Mouse (Mus musculus) heart, adult 11 months (tissue): ENCODE measurements around the gene Cyb5r4.
"Not testable (repeated sequence)": the region's sequence is repeated elsewhere in the genome, so short reads cannot be mapped to it uniquely, and the experiment has no call there.

ENCODE experiments used
- DNase-seq: peaks from one replicate; pipeline ENCODE4 v3.0.0; 2022

Cyb5r4 gene

GRCm38 (mm10) chr9:87027423-87028084 lies 5.7 kb downstream of the Cyb5r4 start:
- DNase-seq, result no peak

- no peak for DNase-seq
Observed at GRCm38 (mm10) chr9:87032196-87032595, 10.4 kb downstream of the Cyb5r4 start.

GRCm38 (mm10) chr9:87034831-87035580 lies 13.2 kb downstream of the Cyb5r4 start:
- DNase-seq, result no peak

GRCm38 (mm10) chr9:87049425-87049824 lies 27.6 kb downstream of the Cyb5r4 start:
- DNase-seq, result peak; percentile 83

GRCm38 (mm10) chr9:87055547-87056235 lies 33.9 kb downstream of the Cyb5r4 start:
- no peak for DNase-seq

GRCm38 (mm10) chr9:87062337-87062736 lies 40.5 kb downstream of the Cyb5r4 start:
- no peak for DNase-seq

GRCm38 (mm10) chr9:87068160-87068559 lies 46.3 kb downstream of the Cyb5r4 start:
- DNase-seq, result no peak

DNA sequence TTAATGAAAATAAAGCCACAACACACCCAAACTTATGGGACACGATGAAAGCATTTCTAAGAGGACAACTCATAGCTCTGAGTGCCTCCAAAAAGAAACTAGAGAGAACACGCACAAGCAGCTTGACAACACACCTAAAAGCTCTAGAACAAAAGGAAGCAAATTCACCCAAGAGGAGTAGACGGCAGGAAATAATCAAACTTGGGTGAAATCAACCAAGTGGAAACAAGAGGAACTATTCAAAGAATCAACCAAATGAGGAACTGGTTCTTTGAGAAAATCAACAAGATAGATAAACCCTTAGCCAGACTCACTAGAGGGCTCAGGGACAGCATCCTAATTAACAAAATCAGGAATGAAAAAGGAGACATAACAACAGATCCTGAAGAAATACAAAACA lies 49.8 kb downstream of the Cyb5r4 start:
- not testable (repeated sequence) for DNase-seq

GRCm38 (mm10) chr9:87077919-87078318 lies 56.1 kb downstream of the Cyb5r4 start:
- no peak for DNase-seq

DNA sequence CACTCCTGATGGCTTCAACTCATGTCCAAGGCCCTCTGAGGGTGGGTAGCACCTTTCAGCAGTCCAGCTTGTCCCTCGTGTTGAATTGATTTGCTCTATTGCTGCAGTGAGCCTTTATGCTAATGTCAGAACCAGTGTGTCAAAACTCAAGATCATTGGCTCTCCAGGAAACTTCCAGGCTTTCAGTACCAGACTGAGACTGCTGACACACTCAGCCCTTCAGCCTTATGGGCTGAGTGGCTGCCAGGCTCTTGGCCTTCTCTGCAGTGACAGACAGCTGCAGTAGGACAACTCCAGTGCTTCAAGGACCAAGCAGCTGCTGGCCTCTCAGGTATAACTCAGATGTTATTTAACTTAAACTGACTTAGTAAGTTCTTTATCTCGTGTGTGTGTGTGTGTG lies 57.7 kb downstream of the Cyb5r4 start:
- peak; percentile 89 for DNase-seq

- peak; percentile 66 for DNase-seq
Observed at GRCm38 (mm10) chr9:87086991-87087390, 65.2 kb downstream of the Cyb5r4 start.

DNA sequence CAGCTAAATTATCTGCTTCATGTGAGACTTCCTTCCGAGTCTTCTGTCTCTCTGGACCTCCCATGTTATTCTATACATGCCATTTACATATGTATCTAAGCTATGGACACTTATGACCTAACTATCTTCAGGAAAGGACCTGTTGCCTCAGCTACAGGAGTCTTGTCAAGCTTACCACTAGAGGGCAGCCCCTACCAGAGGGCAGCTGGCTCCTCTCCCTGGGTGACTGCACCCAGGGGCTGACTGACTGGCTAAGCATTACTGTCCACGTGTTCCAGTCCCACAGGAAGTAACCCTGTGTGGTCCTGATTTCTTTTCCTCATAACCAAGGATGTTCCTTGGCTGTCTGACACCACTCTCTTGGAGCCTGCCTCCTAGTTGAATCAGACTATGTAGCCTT lies 76.2 kb downstream of the Cyb5r4 start:
- DNase-seq, result peak; percentile 92

DNA sequence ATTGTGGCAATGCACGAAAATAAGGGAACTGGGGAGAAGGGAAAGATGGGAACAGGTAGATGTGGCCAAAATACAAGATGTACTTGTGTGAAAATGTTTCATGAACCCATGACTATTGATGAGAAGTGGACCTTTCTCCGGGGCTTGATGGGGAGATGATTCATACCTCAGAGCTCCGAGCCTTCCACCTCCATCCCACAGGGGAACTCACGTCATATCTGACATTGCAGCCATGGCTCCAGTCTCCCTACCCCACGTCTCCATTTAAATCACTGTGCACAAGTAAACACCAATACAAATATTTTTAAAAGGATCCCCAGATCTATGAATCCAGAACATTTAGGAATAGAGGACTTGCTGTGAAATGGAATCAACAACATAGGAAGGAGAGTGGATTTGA lies 93.2 kb downstream of the Cyb5r4 start:
- DNase-seq, result peak; percentile 83

GRCm38 (mm10) chr9:87115456-87115931 lies 93.7 kb downstream of the Cyb5r4 start:
- DNase-seq, result peak; percentile 49

- DNase-seq, result peak; percentile 24
Observed at GRCm38 (mm10) chr9:87115978-87116377, 94.2 kb downstream of the Cyb5r4 start.

DNA sequence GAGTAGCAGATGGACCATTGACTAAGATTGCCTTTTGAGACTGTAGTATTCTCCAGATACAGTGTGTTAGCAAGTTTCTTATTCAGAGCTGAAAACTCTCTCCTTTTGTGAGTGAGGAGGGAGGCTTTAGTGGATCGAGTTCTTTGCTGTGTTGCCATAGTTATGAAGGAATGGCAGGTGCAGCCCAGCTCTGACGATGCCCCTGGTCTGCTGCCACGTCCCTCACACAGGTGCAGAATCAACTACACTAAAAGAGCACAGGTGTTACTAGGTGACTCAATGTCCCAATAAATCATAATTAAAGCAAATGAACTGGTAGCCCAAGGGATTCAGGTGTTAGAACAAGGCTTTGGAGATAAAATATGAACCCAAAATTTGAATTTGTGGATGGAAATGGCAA lies 97.2 kb downstream of the Cyb5r4 start:
- peak; percentile 69 for DNase-seq

DNA sequence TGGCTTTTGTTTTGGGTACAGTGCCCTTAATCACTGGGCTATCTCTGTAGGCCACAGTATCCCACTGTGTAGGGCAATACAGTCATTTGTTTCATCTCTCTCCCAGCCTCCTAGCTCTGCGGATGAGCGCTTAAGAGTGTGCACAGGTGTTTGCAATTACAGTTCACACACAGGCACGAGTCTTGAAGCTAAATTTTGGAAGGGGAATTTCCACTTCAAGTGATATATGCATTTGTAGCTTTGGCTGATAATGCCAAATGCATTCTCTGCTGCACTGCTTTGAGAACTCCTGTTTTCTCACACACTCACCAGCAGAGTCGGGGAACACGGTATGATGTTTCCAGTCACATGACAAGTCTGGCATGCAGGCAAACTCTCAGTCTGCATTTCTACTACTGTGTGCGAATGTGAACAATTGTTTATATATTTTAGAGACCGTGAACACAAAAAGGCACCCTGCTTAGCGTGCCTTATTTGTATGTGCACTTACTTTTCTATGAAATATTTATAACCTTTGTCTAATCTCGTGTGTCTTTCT lies 100.2 kb downstream of the Cyb5r4 start:
- DNase-seq, result peak; percentile 41

GRCm38 (mm10) chr9:87127046-87127445 lies 105.2 kb downstream of the Cyb5r4 start:
- DNase-seq, result peak; percentile 63
